Mouse (Mus musculus): ENCODE results near the gene Olfr847.

Gene Olfr847

GRCm38 (mm10) chr9:19378569-19378968 lies at the start of gene Olfr847:
Gene Olfr847, minus strand, starts transcription at chr9:19378669.
- DNase-seq (ENCODE audit: low read depth) = no peak

- no peak for DNase-seq (ENCODE audit: low read depth)
Measured at GRCm38 (mm10) chr9:19363905-19364304, 14.6 kb downstream of the Olfr847 start, which contains the start of gene Olfr846. Gene Olfr846, minus strand, starts transcription at chr9:19364005.

- DNase-seq (ENCODE audit: low read depth) = no peak
Measured at GRCm38 (mm10) chr9:19336157-19336556, 42.3 kb downstream of the Olfr847 start, which contains the start of gene Olfr845. Gene Olfr845, plus strand, starts transcription at chr9:19336457.

All from naive thymus-derived CD4-positive, alpha-beta T cell, adult 2 months (primary cell).